Mouse (Mus musculus): Measurements from ENCODE around the gene Wdr90.
"Not testable (repeated sequence)": the region's sequence is repeated elsewhere in the genome, so short reads cannot be mapped to it uniquely, and the experiment has no call there.

The Wdr90 gene

DNA sequence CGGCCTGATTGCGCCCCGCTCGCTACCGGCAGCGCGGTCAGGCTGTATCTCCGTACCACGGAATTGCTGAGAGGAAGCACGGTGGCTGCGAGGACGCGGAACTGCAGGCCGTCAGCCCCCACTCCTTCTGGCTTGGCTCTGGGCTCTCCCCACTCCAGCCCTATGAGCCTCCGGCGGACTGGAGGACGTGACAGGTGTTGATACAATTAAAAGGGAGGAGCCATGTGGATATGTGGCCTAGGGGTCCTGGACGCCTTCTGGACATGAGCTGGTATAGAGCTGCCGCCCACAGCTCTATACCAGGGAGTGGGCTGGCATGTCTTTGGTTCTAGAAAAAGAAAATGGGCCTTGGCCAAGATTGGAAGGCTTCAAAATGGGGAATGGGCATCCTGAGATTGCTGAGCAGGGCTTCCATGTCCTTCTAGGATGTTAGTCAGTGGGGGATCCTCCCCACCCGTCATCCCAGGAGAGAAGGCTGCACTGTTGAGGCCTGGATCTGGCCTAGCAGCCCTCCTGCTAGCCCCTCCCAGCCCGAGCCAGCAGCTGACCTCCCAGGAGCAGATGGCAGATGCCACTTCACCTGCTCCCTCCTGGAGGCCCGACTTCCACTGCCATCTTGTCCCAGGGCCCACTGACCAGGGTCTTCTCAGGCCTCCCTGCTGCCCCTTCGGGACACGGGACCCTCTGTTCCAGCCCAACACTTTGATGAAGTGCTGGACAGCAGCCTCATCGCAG, 51.5 kb downstream of the Wdr90 start:
- DNase-seq (ENCODE audit: extremely low read depth, insufficient read length, low spot score), result no peak

DNA sequence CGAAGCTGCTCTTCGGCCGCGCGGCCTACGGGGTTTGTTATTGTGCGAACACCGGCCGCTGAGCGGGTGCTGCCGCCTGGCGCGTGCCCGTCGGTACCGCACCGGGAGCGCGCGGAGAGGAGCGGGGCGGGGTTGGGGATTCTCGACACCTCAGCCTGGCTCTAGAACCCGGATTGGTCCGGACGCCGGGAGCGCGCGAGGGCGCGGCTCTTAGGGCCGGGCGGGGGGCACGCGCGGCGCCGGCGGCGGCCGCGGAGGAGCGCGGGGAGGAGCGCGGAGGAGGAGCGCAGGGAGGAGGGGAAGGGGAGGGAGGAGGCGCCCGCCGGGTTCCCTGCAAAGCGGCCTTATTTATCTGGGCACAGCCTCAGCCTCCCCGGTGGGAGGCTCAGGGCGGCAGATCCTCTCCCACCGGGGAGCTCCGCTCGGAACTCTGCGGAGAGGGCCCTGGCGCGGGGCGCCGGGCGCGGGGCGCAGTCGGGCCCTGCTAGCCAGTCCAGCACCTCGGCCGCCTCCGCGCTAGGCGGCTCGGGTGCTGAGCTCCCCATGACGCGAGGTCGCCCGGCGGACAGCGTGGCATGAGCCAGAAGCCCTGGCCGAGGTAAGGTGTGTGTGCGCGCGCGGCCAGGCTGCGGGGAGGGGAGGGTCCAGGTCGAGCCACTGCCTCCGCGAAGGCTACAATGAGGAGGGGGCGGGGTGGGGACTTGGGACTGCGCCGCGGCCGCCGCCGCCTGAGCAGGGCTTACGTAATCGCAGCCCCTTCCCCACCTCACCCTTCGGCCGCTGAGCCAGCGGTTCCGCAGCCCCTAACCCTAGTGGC, 52.3 kb downstream of the Wdr90 start, which contains the start of gene Fbxl16:
Gene Fbxl16, plus strand, starts transcription at position 297 of the 817 bp plus-strand sequence.
- DNase-seq (ENCODE audit: extremely low read depth, insufficient read length, low spot score), result no peak

DNA sequence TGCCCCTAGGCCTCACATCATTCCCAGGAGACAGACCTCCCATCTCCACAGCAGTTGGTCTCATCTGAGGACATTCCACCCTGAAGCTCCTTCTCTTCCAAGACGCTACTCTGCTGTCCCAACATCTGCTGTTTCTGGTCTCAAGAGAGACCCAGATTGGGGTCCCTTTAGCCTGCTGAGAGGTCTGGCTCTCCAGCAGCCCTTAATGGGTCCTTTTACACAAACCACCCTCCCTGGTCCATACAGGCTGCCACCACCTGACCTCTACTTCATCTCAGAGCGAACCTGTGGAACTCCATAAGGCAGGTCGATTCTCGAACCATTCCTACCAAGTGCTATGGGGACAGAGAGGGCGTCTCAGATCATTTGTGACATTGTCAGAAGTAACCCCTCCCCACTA, 53.3 kb downstream of the Wdr90 start:
- DNase-seq (ENCODE audit: extremely low read depth, insufficient read length, low spot score), result no peak

DNA sequence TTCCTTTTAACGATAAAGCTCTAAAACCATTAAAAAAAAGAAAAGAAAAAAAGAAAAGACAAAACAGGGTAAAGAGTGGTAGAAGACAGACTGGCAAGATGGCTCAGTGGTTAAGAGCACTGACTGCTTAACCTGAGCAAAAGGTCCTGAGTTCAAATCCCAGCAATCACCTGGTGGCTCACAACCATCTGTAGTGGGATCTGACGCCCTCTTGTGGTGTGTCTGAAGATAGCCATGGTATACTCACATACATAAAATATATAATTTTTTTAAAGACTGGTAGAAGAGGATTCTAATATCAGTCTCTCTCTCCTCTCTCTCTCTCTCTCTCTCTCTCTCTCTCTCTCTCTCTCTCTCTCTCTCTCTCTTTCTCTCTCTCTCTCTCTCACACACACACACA, 53.8 kb downstream of the Wdr90 start:
- DNase-seq (ENCODE audit: extremely low read depth, insufficient read length, low spot score), result not testable (repeated sequence)

DNA sequence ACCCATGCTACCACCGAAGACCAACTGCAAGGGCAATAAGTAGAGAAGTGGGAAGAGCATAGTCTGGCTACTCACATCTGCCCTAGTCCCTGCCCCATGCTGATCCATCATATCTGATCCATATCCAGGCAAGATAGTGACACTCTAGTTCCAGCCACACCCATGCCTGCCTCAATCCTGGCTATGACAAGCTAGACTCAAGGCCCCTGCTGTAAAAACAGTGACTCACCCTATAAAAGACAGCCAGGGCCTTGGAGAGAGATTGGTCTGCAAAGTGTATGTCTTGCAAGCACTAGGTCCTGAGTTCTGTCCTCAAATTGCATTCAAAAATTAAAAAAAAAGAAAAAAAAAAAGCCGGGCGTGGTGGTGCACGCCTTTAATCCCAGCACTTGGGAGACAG, 54.8 kb downstream of the Wdr90 start:
- peak; percentile 56 for DNase-seq (ENCODE audit: extremely low read depth, insufficient read length, low spot score)

DNA sequence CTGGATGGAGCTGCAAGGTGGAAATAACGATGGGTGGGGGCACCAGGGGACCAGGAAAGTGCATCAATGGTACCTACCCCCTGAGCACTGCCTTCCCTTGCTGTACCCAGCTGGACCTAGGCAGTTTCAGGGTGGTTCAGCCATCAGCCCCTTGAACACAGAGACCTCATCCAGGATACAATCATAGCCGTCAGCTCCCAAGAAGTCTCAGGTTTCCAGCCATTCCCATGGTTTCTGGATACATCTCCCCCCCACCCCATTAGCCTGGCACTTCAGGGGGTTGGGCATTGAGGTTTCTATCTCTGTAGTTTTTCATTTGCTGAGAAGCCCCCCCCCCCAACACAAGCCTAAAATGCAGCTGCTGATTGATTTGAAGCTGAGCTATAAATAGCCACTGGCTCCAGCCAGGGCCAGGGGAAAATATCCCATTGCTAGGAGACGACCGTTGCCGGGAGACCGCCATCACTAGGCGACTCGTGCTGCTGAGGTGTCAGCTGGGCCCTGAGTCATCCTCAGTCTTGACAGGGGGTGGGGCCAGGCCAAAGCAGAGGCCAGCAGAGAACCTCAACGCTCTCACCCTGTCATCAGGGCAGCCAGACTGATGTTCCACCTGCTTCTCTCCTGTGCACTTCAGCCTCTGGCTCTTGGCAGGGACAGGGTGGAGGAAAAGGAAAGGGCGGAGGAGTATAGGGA, 58.3 kb downstream of the Wdr90 start:
- DNase-seq (ENCODE audit: extremely low read depth, insufficient read length, low spot score), result peak; percentile 76

DNA sequence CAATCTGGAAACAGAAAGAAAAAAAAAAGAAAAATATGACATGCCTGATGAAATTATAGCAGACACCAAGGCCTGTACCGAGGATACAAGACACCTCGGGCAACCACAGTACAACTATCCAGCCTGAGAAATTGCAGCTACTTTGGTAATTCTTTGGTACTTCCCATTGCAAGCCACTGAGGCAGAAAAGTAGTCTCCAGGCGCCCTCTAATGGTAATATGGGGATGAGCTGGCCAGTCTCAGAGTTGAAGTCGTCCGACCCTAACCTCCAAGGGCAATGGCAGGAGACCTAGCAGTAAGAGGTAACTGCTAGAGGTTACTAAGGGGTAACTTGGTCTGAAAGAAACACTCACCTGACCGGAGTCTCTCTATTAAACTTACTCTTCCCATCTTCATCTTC, 60.3 kb downstream of the Wdr90 start:
- no peak for DNase-seq (ENCODE audit: extremely low read depth, insufficient read length, low spot score)

DNA sequence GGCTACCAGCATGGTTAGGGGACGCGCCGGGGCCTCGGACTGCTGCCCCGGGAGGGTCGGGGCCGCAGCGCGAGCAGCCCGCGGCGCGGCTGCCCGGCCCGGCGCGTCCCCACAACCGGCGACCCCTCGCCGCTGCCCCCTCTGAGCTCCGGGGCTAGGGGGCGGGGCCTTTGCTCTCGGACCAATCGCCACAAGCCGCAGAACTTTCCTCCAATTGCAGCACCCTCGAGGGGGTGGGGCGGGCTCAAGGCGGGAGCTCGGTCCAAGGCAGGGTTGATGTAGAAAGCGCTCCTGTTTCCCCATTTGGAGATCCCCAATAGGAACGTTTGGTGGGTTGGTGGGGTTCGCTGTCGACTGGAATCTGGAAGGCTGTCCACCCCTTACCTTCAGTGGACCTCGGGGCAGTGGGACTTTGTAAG, 64.3 kb downstream of the Wdr90 start, which contains the start of gene Metrn:
Gene Metrn, minus strand, starts transcription at position 186 of the 419 bp plus-strand sequence.
- DNase-seq (ENCODE audit: extremely low read depth, insufficient read length, low spot score), result peak; percentile 79

DNA sequence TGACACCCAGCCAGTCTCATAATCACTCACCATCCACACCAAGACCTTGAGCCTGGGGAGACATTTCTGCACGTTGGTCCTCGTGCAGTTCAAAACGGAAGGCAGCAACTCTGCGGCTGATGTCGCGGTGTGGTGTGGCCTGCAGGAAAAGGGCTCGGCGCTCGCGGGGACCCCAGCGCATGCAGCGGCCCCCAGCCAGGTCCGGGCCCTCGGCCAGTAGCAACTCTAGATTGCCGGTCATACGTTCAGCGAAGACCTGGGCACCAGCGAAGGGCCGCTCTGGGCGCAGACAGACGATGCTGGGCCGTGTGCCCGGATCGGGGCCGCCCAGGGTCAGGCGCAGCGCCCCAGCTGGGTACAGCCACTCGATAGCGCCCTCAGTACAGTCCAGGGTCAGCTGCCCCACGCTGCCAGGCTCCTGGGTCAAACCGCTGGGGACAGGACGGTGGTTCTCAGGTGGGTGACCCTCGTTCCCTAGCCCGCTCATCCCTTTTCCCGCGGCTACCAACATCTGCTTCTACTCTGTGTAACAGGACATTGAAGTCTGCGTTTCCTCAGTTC, 65.0 kb downstream of the Wdr90 start:
- peak; percentile 57 for DNase-seq (ENCODE audit: extremely low read depth, insufficient read length, low spot score)

DNA sequence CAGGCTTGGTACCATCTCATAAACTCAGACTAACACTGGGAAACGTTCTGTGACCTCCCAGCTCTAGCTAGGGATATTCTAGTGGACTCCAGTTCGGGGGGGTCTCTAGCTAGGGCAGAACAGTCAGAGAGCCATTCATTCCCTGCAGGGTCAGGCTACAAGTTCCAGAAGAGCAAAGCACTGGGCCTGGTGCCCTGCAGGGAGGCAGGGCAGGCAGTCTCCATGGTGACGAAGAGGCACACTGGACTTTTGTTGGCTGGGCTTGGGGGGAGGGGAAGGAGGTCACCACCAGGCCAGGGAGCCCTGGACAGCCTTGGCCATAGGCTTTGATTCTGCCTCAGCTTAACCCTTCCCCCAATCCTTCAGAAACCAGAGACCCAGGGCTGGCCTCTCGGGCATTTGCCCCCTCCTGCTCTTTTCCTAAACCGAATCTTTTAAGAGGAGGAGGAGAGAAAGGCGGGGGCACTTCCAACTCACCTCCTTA, 65.7 kb downstream of the Wdr90 start, which contains the start of gene AC134908.4:
Gene AC134908.4, minus strand, starts transcription at position 51 of the 484 bp plus-strand sequence.
- DNase-seq (ENCODE audit: extremely low read depth, insufficient read length, low spot score), result peak; percentile 51

DNA sequence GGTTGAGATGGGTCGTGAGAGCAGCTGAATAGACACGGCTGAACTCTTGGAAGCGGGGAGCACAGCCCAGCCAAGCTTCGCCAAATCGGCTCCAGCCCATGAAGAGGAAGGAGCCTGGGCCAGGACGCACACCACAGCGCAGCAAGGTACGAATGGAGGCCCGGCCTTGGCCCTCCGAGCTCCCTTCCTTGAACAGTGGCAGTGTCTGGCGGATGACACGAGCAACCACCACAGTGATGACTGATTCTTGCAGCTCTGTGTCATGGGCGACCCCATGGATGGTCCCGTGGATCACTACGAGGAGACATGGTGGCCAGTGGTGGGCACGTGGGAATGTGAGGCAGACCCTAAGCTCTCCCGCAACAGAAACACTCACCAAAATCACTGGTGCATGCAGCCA, 66.3 kb downstream of the Wdr90 start:
- DNase-seq (ENCODE audit: extremely low read depth, insufficient read length, low spot score), result no peak
